Mouse (Mus musculus) ES-CJ7 (cell line): ENCODE measurements around the gene Cmtm5.
"Not testable (repeated sequence)": the region's sequence is repeated elsewhere in the genome, so short reads cannot be mapped to it uniquely, and the experiment has no call there.

Source experiments
- DNase-seq: peaks from one replicate; pipeline ENCODE4 v3.0.0; 2011; ENCODE audit warnings: low read depth, low spot score

The Cmtm5 gene

DNA sequence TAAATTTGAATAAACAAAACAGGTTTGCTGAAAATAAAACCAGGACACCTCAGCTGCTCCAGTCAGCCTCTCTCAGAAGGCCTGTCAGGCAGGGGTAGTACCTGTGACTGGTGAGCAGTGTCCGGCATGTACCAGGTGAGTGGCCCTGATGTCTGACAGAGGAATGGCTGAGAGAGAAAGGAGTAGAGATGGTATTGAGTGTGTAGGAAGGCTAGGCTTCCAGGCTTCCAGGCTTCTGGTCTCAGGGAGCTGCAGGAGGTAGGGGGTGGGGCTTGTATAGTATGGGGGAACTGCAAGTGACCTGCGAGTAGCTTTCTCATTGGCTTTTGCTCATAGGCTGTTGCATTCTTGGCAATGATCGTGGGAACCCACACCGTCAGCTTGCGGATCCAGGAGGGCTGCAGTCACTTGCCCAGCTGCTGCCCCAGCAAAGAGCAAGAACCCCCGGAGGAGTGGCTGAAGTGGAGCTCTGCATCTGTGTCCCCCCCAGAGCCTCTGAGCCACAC, 3.4 kb upstream of the Cmtm5 start, which contains the start of gene Il25:
TSS of gene Il25 (plus strand) at position 51 of the 506 bp plus-strand sequence.
- peak; percentile 21 for DNase-seq

DNA sequence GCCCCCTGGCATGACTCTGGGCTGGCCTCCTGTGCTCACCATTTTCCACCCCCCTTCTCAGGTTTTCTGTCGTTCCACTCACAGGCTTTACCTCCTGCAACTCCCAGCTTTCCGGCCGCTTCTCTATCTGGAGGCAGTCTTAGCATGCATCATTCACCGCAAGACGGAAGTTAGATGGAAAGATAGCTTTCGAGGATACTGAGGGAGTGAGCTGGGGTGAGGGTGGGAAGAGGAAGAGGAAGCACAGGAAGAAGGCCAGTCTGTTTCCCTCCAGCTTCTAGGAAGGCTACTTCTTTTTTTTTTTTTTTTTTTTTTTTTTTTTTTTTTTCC, 735 bp downstream of the Cmtm5 start:
- no peak for DNase-seq

DNA sequence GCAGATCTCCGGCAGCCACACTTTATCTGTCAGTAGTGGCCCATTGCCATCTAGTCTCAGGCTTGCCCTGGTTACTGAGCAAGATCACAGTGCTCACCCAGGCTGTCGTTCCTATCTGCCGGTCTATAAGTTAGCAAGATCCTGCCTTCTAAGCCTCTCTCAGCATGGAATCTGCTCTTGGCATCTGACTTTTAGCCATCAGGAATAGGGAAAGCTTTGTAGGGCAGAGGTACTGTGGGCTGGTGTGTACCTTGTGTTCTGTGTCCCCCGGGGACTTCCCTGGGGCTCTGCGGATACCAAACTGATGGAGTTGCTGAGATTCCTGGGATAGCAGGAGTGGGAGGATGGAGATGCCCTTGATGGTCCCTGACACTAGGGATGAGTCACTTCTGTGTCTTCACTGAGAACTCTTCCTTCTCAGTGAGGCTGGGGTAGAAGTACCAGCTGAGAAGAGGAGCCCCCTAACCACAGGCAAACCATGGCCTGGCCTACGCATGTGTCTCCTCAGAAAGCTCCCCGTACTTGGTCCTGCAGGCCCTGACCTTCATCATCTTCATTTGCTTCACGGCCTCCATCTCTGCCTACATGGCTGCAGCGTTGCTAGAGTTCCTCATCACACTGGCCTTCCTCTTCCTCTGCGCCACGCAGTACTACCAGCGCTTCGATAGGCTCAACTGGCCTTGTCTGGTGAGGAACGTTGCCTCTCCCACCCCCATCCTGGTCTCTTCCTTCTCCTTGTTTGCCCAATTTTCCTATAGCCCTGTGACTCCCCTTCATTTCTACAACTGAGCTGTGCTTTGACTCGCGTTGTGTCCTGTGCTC, 1.5 kb downstream of the Cmtm5 start:
- DNase-seq = no peak

DNA sequence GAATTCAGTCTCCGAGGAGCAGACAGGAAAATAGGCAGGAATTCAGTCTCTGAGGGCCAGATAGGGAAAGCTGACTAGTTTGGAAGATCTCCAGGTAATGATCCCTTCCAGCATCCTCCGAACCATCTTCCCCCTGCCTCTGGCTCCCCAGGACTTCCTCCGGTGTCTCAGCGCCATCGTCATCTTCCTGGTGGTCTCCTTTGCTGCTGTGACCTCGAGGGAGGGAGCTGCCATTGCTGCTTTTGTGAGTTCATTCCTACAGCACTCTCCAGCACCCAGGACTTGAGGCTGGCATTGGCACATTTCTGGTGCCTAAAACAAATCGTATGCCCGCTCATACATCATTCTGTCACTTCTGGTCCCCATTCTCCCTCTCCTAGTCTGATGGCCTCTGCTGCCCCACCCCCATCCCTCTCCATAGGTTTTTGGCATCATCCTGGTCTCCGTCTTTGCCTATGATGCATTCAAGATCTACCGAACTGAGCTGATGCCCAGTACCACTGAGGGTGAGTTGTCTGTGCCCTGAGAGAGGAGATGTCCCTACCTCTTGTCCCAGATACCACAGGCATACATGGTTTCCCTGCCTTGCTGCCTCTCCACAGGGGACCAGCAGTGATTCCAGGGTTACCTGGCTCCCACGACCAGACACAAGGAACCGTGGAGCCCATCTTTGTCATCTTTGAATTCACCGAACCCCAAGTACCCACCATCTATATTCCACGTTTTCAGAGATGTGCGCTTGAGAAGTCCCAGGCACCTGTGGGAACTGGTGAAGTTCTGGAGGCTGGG, 2.6 kb downstream of the Cmtm5 start:
- no peak for DNase-seq

DNA sequence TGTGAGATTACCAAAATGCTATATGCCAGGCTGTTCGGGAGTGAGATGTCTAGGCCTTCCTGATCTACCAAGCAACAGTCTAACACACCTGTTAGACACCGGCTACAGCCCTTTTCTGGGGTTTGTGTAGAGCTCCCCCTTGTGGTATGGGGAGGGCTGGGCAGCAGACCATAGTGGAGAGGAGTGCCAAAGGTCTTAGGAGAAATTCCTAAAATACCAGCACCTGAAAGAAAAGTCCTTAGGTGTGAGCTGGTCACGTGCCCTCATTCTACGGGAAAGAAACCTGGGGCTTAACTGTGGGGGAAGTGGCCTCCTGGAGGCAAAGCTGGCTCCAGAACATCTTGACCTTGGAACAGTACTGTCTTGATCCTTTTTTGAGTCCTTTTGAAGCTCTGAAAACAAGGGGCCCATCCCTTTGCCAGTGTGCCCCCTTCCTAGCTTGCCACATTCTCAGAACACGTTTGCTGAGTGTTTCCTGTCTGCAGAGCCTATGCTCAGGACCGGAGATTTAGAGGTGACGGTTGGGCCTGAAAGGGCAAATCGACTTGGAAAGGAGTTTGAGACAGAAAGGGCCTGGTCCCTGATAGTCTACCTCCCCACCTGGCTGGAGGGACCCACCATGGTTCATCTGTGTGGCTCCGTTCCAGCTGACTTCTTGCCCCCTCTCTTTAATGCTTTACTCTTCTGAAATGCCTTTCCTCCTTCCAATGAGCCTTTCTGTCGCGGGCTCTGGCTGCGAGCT, 3.5 kb downstream of the Cmtm5 start:
- peak; percentile 93 for DNase-seq

DNA sequence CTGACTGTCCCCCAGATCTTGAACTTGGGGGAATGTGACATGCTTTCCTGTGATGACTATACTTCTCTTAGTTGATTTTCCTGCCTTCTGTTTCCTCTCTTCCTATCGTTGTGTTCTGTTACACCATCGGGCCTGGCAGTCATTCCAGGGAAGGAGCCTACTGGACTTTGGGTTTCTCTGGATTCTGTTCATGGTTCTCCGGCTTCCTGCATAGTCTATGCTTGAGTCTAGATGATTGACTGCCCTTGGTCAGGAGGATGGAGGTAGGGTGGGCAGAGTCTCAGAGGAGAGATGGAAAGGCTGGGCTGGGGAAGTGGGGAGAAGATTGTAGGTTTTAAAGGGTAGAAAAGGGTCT, 4.1 kb downstream of the Cmtm5 start:
- DNase-seq = no peak

DNA sequence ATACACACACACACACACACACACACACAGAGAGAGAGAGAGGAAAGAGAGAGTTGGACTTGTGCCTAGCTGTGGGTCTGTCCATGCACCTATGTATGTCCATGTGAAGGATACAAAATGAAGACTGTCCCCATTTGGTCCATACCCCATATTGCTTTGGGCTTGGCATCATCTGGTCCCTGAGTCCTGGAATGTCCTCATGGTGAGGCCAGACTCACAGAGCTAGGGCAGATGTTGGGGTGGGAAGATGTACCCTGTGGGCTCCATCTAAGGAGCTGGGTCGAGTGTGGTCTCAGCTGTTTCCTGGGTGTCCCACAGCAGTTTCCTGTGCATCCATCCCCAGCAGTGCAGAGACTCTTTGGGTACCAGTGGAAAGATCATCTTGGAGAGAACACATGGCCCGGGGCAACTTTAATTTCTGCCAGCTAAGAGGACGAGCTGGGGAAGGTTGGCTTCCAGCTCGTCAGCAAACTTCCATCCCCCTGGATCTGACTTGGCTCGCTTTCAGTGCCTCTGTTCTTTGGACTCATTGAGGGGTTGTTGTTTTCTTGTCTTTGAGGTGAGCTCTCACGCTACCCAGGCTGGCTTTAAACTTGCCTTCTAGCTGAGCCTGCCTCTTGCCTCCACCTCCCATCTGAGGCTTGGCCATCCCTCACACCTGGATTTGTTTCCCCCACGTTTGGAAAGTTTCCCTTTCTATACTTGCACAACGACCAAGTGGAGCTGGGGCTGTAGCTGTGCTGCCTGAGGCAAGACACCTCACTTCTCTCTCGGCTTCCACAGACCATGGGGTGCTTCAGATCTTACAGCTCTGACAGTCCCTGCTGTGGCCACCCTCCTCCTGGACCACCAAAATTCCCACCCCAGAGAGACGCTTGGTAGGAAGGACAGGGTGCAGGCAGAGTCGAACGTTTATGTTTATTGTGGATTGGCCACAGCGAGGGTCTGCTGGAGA, 5.2 kb downstream of the Cmtm5 start:
- no peak for DNase-seq

DNA sequence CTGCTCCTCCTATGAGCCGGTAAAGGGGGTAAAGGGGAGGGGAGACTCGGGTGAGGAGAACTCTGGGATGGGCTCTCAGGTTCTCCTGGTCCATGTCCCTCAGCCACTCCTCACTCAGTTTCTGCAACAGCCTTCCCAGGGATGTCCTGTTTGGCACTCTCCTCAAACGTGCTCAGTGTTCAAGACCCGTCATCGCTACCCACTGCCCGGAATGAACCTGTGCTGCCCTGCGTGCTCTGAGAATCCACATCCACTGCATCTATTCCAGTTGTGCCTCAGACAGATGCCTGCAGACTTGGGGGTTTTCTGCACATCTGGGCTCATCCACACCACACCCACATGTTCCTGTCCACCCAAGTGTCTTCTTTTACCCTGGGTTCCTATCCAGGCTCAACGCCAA, 6.4 kb downstream of the Cmtm5 start:
- DNase-seq = no peak

DNA sequence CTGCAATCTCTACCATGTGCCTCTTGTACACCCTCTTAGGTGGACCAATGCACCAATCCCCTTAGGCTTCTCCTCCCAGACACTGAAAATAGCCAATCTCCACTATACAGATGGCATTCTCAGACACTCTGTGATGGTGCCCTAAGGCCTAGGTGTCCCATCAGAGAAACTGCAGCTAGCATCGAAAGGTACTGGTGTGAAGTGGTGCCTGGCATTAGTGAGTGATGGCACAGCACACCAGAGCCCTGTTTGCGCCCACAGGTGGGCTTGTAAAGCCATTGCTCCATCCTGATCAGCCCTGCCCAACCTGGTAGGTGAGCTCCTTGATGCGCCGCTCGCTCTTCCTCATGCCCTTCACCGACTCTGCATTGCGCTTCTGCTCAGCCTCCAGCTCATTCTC, 7.9 kb downstream of the Cmtm5 start:
- DNase-seq = no peak

DNA sequence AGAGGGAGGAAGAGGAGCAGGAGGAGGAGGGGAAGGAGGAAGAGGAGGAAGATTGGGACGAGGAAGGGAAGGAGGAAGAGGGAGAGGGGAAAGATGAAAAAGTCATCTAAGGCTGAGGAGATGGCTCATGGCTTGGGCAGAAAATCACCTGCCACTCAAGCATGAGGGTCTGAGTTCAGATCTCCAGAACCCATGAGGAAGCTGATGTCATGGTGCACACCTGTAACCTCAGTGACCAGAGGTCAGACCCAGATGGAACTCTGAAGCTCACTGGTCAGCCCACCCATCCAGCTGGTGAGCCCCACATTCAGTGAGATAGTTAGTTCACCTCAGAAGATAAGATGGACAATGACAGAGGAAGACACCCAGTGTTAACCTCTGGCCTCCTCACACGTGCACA, 8.9 kb downstream of the Cmtm5 start:
- DNase-seq = no peak

DNA sequence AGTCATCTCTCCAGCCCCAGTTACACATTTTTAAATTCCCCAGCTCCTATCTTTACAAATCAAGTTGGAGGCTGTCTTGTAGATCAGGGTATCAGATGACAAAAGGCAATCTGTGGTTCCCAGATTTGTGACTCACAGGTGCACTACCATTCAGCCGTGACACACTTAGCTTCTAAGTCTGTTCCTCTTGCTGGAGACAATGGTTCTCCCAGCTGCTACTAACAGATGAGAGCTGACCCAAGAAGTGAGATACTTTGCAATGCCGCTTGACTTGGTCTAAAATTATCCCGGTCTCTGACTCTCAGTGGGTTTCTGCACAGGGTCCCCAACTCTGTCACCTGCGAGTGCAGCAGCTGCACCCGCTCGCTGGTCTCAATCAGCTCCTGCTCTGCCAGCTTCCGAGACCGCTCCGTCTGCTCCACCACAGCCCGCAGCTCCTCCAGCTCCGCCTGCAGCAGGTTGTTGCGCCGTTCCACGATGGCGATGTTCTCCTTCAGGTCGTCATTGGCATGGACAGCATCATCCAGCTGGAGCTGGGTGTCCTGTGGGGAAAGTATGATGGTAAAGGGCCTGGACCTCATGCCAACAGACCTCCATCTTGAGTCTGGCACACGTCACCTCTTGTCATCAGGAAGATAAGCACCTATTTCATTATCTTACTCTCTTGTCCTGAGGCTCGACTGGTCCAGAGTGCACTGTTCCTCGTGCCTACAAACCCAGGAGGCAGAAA, 10.1 kb downstream of the Cmtm5 start:
- DNase-seq = no peak

DNA sequence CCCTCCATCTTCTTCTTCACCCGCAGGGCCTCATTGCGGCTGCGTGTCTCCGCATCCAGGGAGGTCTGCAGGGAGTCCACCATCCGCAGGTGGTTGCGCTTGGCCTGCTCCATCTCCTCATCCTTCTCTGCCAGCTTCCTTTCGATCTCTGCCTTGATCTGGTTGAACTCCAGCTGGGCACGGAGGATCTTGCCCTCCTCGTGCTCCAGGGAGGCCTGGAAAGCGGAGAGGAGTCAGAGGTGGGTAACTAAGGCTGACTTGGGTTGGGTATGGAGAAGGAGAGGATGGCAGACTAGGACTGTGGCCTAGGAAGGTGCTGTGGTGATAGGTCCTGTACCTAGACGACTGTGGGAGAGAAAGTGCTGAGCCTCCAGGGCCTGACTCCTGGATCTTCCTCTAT, 10.9 kb downstream of the Cmtm5 start:
- not testable (repeated sequence) for DNase-seq

DNA sequence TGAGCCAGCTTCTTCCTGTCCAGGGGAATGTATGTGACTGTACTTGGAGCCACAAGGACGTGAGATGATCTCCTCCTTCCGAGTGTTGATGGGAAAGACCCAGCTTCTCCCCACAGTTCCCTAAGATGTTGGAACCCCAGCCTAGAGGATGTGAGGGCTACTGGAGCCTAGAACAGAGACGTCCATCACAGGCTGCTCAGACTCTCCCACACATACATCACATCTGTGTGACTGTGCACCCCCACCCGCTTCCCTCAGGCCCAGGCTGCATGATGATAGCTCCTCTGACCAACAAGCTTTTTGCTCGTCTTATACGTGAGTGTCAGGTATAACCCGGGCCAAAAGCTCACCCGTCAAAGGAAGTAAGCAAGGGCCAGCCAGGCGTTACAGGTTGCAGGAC, 12.7 kb downstream of the Cmtm5 start:
- no peak for DNase-seq

DNA sequence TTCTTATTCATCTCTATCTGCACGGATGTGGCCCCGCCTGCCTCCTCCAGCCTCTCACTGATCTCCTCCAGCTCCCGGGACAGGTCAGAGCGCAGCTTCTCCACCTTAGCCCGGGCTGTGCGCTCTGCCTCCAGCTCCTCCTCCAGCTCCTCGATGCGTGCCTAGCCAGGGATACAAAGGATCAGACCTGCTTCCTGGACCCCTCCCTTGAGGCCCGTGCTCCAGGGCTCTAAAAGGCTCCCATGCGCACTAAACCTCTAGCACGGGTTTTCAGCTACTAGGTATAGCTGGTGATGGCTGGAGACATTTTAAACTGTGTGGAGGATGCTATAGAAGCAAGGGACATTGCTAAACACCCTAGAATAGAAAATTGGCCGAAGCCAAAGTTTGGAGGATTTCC, 14.4 kb downstream of the Cmtm5 start:
- DNase-seq = peak; percentile 18

DNA sequence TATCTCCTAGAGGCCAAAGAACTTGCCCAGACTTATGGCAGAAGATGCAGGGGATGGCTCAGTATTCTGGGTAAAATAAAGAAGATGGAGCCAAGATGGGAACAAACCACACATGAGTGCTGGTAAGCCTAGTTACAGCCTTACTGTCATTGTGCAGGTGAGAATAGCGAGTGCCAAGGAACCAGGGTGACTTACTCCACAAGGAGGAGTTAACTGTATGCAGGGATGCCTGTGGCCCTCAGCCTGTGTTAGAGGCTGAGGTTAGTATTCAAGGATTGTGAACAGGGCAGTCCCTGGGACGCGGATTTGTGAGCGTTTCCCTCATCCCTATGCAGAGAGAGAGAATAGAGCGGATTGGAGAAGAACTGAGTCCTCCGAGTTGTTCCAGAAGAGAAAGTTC, 15.5 kb downstream of the Cmtm5 start:
- DNase-seq = no peak

DNA sequence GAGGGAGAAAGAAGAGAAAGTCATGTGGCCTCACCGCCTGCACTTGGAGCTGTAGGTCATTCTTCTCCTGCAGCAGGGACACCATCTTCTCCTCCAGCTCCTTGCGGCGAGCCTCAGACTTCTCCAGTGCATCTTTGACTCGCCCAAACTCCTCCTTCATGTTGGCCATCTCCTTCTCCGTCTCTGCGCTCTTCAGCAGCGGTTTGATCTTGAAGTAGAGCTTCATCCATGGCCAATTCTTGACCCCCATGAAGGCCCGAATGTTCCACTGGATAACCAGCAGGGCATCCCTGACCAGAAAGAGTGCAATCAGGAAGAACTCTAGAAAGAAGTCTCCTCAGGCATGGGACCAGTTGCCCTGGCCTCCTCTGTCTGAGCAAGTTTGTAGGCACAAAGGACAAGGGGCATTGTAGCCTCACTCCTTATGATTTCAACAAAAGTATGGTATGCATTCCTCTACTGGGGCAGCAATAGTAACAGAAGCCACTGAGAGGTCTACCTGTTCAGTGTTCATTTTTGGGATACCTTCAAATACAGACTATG, 17.7 kb downstream of the Cmtm5 start:
- DNase-seq = no peak

DNA sequence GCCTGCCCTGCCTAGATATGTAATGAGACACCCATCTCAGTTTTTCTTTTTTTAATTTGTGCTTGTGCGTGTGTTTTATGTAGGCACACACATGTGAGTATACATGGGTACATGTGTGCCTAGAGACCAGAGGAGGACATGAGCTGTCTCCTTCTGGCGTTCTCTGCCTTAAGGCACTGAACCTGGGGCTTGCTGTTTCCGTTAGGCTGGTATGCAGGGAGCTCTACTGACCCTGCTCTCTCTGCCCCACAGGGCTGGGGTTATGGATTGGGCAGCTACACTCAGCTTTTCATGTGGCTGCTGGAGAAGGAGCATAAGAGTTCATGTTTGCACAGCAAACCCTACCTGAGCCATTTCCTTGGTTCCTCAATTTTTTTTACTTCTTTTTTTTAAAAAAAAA, 18.4 kb downstream of the Cmtm5 start:
- DNase-seq = no peak

DNA sequence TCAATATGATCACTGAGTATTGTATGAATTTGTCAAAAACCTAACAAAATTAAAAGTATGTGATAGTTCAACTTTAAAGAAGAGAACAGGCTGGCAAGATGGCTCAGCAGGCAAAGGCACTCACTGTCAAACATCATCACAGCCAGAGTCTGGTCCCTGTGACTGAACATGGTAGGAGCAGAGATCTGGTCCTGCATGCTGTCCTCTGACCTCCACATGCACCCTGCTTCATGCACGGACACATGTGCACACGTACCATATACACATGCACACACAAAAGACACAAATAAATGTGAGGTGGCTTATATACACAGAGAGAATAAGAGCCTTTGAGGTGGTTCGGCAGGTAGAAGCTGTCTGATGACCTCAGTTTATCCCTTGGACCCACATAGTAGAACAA, 19.4 kb downstream of the Cmtm5 start:
- no peak for DNase-seq

DNA sequence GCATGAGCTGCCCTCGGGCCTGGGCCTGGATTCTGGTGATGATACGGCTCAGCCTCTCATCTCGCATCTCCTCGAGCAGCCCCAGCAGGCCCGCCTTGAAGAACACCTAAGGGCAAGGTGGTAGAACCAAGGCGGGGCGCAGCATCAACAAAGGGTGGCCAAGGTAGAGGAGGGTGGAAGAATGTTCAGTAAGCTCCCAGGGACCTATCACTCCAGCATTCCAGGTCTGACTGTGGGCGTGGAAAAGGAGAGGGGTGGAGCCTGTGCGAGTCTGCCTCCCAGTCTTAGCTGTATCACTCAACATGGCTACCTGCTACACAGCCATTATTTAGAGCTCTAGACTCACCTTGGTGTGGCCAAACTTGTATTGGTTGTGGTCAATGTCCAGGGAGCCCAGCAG, 20.5 kb downstream of the Cmtm5 start:
- peak; percentile 58 for DNase-seq

DNA sequence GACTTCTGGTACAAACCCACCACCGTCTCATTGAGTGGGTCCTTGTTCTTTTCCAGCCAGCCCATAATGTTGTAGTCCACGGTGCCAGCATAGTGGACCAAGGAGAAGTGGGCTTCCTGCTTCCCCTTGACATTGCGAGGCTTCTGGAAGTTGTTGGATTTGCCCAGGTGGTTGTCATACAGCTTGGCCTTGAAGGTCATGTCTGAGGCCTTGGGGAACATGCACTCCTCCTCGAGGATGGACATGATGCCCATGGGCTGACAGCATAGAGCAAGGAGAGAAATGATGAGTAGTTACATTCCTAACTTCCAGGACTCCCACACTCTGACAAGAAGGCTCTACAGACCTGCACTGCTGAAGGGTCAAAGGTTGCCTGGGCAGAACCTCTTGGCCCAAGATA, 22.4 kb downstream of the Cmtm5 start:
- no peak for DNase-seq
